Mouse (Mus musculus): ENCODE measurements around the gene Zfp831. TPM values are rescaled to one million over a fixed set of nuclear protein-coding genes. Genes with fewer than 3 reads are reported as not detected.

The Zfp831 gene
- polyA plus RNA-seq, 1 experiment from 2014 or later, result not detected

DNA sequence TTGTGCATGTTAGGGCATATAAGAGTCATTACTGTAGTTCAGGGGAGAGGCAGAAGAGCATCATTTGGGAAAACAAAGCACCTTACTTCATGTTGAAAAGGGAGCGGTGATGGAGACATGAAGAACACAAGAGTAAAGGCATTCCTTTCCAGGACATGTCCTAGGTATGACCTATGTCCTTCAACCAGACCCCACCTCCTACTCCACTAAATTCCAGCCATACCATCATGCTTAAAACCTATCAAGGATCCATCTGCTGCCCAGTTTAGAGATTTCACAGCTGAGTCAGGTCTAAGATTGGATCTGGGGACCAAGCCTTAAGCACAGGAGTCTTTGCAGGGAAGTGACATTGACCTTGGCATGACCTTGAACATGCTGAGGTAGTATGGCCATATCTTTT lies 91.9 kb downstream of the Zfp831 start:
- Histone ChIP-seq H3K27me3 (ENCODE audit: control insufficient read depth, insufficient read depth, low read depth, low read length) (no peaks in the 10 kb centered on the region), H3K4me2 (ENCODE audit: low read length) (no peak overlapping the region), H3K4me1 (ENCODE audit: control insufficient read depth, insufficient read depth, low read length) (peaks cover 1% of the 10 kb centered on the region; the same call in 1 of the 2 replicates), H3K9ac (ENCODE audit: low read depth, low read length) (no peak overlapping the region), H3K27ac (ENCODE audit: low read length) (no peak overlapping the region), H3K36me3 (ENCODE audit: control insufficient read depth, insufficient read depth, low read length) (no peaks in the 10 kb centered on the region), H3K4me3 (ENCODE audit: low read depth, low read length) (no peak overlapping the region), H3K9me3 (replicated peaks; ENCODE audit: control insufficient read depth, low read length, poor library complexity, severe bottlenecking) (no peaks in the 10 kb centered on the region)
- WGBS, result 96% methylated on average over 1 of the region's 1 CpGs
- no peak for ATAC-seq

DNA sequence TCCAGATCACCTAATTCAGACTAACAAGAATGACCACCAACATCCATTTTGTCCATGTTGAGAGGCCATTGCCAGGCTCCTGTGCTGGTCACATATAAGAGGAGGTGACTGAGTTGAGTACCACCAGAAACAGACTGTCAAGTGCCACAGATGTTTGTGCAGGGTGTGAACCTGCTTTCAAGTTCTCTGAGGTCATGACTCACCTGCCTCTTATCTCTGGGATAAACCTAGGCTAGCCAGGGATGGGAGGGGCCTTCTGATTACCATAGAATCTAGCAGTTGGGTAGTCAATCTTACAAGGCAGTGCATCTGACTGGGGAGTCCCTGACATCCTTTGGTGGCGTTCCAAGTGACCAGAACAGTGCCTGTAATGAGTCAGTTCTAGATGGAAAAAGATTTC lies 103.8 kb downstream of the Zfp831 start:
- 88% methylated on average over 1 of the region's 1 CpGs for WGBS
- H3K4me1 ChIP-seq (ENCODE audit: control insufficient read depth, insufficient read depth, low read length), result no peaks in the 10 kb centered on the region

DNA sequence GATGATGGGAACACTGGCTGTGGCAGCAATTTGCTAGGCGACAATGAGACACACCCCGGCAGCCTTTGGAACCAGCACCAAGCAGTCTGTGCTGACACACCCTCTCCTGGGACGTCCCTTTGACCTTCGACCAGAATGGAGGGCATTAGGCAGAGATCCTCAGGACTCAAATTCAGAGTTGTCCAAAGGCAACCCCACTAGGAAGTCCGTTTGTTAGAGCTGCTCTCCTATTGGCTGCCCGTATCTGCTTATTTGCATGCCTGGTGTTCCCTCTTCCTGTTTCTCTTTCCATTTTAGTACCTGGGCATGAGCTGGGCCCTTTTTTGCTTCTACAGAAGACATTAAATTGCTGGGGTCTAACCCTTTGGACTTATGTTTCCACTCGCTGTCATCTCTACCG lies 105.0 kb downstream of the Zfp831 start:
- Histone ChIP-seq H3K27me3 (ENCODE audit: control insufficient read depth, insufficient read depth, low read depth, low read length) (no peaks in the 10 kb centered on the region), H3K4me1 (ENCODE audit: control insufficient read depth, insufficient read depth, low read length) (no peaks in the 10 kb centered on the region), H3K4me3 (ENCODE audit: low read depth, low read length) (no peak overlapping the region), H3K9ac (ENCODE audit: low read depth, low read length) (no peak overlapping the region), H3K27ac (ENCODE audit: low read length) (no peak overlapping the region), H3K4me2 (ENCODE audit: low read length) (no peak overlapping the region), H3K9me3 (replicated peaks; ENCODE audit: control insufficient read depth, low read length, poor library complexity, severe bottlenecking) (no peaks in the 10 kb centered on the region), H3K36me3 (ENCODE audit: control insufficient read depth, insufficient read depth, low read length) (no peaks in the 10 kb centered on the region)
- WGBS, result 80% methylated on average over 8 of the region's 8 CpGs
- ATAC-seq, result no peak

More for the DNA sequence above, 103.8 kb downstream of the Zfp831 start:
- no peak for ATAC-seq
- Histone ChIP-seq H3K4me2 (ENCODE audit: low read length) (no peak overlapping the region), H3K9me3 (replicated peaks; ENCODE audit: control insufficient read depth, low read length, poor library complexity, severe bottlenecking) (no peaks in the 10 kb centered on the region), H3K36me3 (ENCODE audit: control insufficient read depth, insufficient read depth, low read length) (no peaks in the 10 kb centered on the region), H3K4me3 (ENCODE audit: low read depth, low read length) (no peak overlapping the region), H3K9ac (ENCODE audit: low read depth, low read length) (no peak overlapping the region), H3K27me3 (ENCODE audit: control insufficient read depth, insufficient read depth, low read depth, low read length) (no peaks in the 10 kb centered on the region), H3K27ac (ENCODE audit: low read length) (no peak overlapping the region)

DNA sequence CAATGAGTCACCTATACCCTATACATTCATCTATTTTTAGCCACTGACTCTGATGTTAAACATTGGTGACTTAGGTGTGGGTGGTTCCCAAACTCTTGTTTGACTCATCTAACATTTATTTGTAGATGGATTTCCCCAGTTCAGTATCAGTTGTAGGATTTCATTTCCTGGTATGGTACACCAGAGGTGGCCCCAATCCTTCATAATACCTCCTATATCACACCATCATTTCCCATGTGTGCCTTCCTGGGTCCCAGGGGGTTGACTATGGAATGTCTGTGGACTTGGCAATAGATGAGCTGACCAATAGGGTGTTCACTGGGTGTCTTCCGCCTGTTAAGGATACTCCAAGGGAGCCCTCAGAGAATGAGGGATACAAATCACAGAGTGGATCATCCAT lies 109.9 kb downstream of the Zfp831 start:
- Histone ChIP-seq H3K27me3 (ENCODE audit: control insufficient read depth, insufficient read depth, low read depth, low read length) (no peaks in the 10 kb centered on the region), H3K4me1 (ENCODE audit: control insufficient read depth, insufficient read depth, low read length) (no peaks in the 10 kb centered on the region), H3K4me2 (ENCODE audit: low read length) (no peak overlapping the region), H3K9me3 (replicated peaks; ENCODE audit: control insufficient read depth, low read length, poor library complexity, severe bottlenecking) (no peaks in the 10 kb centered on the region), H3K9ac (ENCODE audit: low read depth, low read length) (no peak overlapping the region), H3K4me3 (ENCODE audit: low read depth, low read length) (no peak overlapping the region), H3K36me3 (ENCODE audit: control insufficient read depth, insufficient read depth, low read length) (no peaks in the 10 kb centered on the region), H3K27ac (ENCODE audit: low read length) (no peak overlapping the region)
- WGBS, result 95% methylated on average over 1 of the region's 1 CpGs
- ATAC-seq, result no peak

DNA sequence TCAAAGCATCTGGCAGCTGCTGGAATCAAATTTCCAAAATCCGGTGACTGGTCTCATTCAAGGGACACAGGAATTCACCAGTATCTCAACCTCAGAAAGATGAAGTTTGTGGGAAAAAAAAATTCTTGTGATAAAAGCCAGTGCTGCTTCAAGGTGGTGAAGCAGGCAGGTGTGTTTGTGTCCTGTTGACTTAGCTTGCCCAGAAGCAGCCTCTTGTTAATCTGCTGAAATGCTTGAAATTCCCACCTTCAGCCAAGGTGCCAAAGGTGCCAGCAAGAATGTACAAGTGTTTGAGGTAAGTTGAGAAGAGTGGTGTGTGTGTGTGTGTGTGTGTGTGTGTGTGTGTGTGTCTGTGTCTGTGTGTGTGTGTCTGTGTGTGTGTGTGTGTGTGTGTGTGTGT lies 110.9 kb downstream of the Zfp831 start:
- ATAC-seq, result no peak
- Histone ChIP-seq H3K4me3 (ENCODE audit: low read depth, low read length) (no peak overlapping the region), H3K9ac (ENCODE audit: low read depth, low read length) (no peak overlapping the region), H3K27ac (ENCODE audit: low read length) (no peak overlapping the region), H3K27me3 (ENCODE audit: control insufficient read depth, insufficient read depth, low read depth, low read length) (no peaks in the 10 kb centered on the region), H3K9me3 (replicated peaks; ENCODE audit: control insufficient read depth, low read length, poor library complexity, severe bottlenecking) (no peaks in the 10 kb centered on the region), H3K4me2 (ENCODE audit: low read length) (no peak overlapping the region), H3K36me3 (ENCODE audit: control insufficient read depth, insufficient read depth, low read length) (no peaks in the 10 kb centered on the region), H3K4me1 (ENCODE audit: control insufficient read depth, insufficient read depth, low read length) (no peaks in the 10 kb centered on the region)
- WGBS, result 91% methylated on average over 1 of the region's 1 CpGs

DNA sequence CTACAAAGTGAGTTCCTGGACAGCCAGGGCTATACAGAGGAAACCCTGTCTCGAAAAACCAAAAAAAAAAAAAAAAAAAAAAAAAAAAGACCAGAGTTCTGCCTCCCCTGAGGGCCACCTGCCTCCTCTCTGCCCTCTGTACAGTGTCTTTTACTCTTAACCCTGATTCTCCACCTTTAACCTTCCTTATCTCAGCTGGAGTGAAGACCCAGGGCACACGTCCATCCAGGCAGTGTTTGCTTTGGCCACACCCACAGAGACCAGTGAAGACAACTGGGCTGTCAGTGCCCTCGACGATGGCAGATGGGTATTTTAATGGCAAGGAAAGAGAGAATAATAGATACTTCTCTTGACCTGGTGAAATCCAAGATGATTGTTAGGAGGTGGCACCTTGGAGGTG lies 115.9 kb downstream of the Zfp831 start:
- H3K36me3 ChIP-seq (ENCODE audit: control insufficient read depth, insufficient read depth, low read length), result no peaks in the 10 kb centered on the region
- WGBS, result 92% methylated on average over 4 of the region's 4 CpGs

More for the DNA sequence above, 115.9 kb downstream of the Zfp831 start:
- Histone ChIP-seq H3K4me3 (ENCODE audit: low read depth, low read length) (no peak overlapping the region), H3K27ac (ENCODE audit: low read length) (no peak overlapping the region), H3K4me1 (ENCODE audit: control insufficient read depth, insufficient read depth, low read length) (peaks cover 6% of the 10 kb centered on the region), H3K4me2 (ENCODE audit: low read length) (no peak overlapping the region), H3K9me3 (replicated peaks; ENCODE audit: control insufficient read depth, low read length, poor library complexity, severe bottlenecking) (no peaks in the 10 kb centered on the region), H3K27me3 (ENCODE audit: control insufficient read depth, insufficient read depth, low read depth, low read length) (peaks cover 13% of the 10 kb centered on the region), H3K9ac (ENCODE audit: low read depth, low read length) (no peak overlapping the region)
- no peak for ATAC-seq

Other genes with a start within 250 kb of the Zfp831 start
- 108 TPM in 2 replicates for gene Nelfcd, start 227.7 kb upstream of the Zfp831 start, polyA plus RNA-seq (2015; fragmentation: Nextera tagmentation; extraction: Ambion mirVana)
- 54.8 and 63.3 TPM in 2 replicates for gene Ctsz, start 204.5 kb upstream of the Zfp831 start, polyA plus RNA-seq (2015; fragmentation: Nextera tagmentation; extraction: Ambion mirVana)
- gene Tubb1, start 192.8 kb upstream of the Zfp831 start, polyA plus RNA-seq (2015; fragmentation: Nextera tagmentation; extraction: Ambion mirVana), result 0.43 and 0.48 TPM in 2 replicates
- 681 and 687 TPM in 2 replicates for gene Atp5e, start 179.4 kb upstream of the Zfp831 start, polyA plus RNA-seq (2015; fragmentation: Nextera tagmentation; extraction: Ambion mirVana)
- gene Prelid3b, start 170.5 kb upstream of the Zfp831 start, polyA plus RNA-seq (2015; fragmentation: Nextera tagmentation; extraction: Ambion mirVana), result 109 and 110 TPM in 2 replicates
- 5.5 and 5.6 TPM in 2 replicates for gene Edn3, start 117.1 kb downstream of the Zfp831 start, polyA plus RNA-seq (2015; fragmentation: Nextera tagmentation; extraction: Ambion mirVana)

Data from midbrain, embryonic 16.5 days (tissue).